Mouse (Mus musculus) MEL (cell line): ENCODE data around the gene Snapc2. TPM values are rescaled to one million over a fixed set of nuclear protein-coding genes. Genes with fewer than 3 reads are reported as not detected.

Experiments used
- DNase-seq: peaks from one replicate; pipeline ENCODE4 v3.0.0; 2011; ENCODE audit warnings: low read depth, low spot score
- H3K27ac ChIP-seq: 2 replicates; pipeline ENCODE4 v1.5.1; 2012; ENCODE audit warnings: low read depth, mild to moderate bottlenecking, control low read depth, low read length, moderate library complexity; ENCODE audit not compliant: control insufficient read depth
- H3K27me3 ChIP-seq, 2 experiments: fragments of 150-350 bp in 1 of 2; sonication (generic) in 1 of 2; 2 replicates each; pipeline ENCODE4 v1.6.1; 2012; ENCODE audit warnings: low read length in 2 of 2, mild to moderate bottlenecking in 2 of 2, improper control_type of control experiment in 1 of 2, moderate library complexity in 1 of 2; ENCODE audit not compliant: insufficient read depth in 2 of 2, control insufficient read depth in 1 of 2
- H3K36me3 ChIP-seq, 2 experiments: 2 replicates each; pipeline ENCODE4 v1.6.1; 2012 to 2014; ENCODE audit warnings: low read length in 2 of 2, improper control_type of control experiment in 1 of 2, inconsistent platforms in 1 of 2, mild to moderate bottlenecking in 1 of 2; ENCODE audit not compliant: insufficient read depth in 2 of 2, control insufficient read depth in 1 of 2
- H3K4me1 ChIP-seq, 2 experiments: fragments of 150-350 bp in 1 of 2; sonication (generic) in 1 of 2; 2 replicates each; pipeline ENCODE4 v1.6.1; 2012; ENCODE audit warnings: low read length in 2 of 2, improper control_type of control experiment in 1 of 2, mild to moderate bottlenecking in 1 of 2; ENCODE audit not compliant: insufficient read depth in 2 of 2, control insufficient read depth in 1 of 2
- H3K4me3 ChIP-seq, 2 experiments: fragments of 150-350 bp in 1 of 2; sonication (generic) in 1 of 2; 2 replicates each; pipeline ENCODE4 v1.5.1; 2012; ENCODE audit warnings: low read depth in 2 of 2, low read length in 2 of 2, mild to moderate bottlenecking in 2 of 2, moderate library complexity in 2 of 2, control low read depth in 1 of 2, improper control_type of control experiment in 1 of 2; ENCODE audit not compliant: control insufficient read depth in 1 of 2, insufficient read depth in 1 of 2
- H3K79me2 ChIP-seq: 2 replicates; pipeline ENCODE4 v1.6.1; 2012; ENCODE audit warnings: mild to moderate bottlenecking, low read length, moderate library complexity; ENCODE audit not compliant: control insufficient read depth, poor library complexity, insufficient read depth
- H3K9ac ChIP-seq: 2 replicates; pipeline ENCODE4 v1.6.1; 2012; ENCODE audit warnings: low read depth, mild to moderate bottlenecking, control low read depth, low read length, moderate library complexity; ENCODE audit not compliant: control insufficient read depth, poor library complexity, severe bottlenecking
- H3K9me3 ChIP-seq: fragments of 150-350 bp; sonication (generic); replicated peaks from 2 replicates; pipeline ENCODE4 v1.6.1; 2012; ENCODE audit warnings: mild to moderate bottlenecking, low read length, improper control_type of control experiment, moderate library complexity; ENCODE audit not compliant: insufficient read depth
- BHLHE40 ChIP-seq: IDR thresholded peaks from 2 replicates; pipeline ENCODE4 v1.6.1; 2012; ENCODE audit warnings: low read depth, mild to moderate bottlenecking, inconsistent platforms, low read length, improper control_type of control experiment, borderline replicate concordance
- CHD1 ChIP-seq: IDR thresholded peaks from 2 replicates; pipeline ENCODE4 v1.6.1; 2012; ENCODE audit warnings: low read depth, mild to moderate bottlenecking, inconsistent platforms, low read length, improper control_type of control experiment
- ELF1 ChIP-seq: IDR thresholded peaks from 2 replicates; pipeline ENCODE4 v1.6.1; 2014; ENCODE audit warnings: low read depth, mild to moderate bottlenecking, inconsistent platforms, low read length, improper control_type of control experiment, moderate library complexity
- ETS1 ChIP-seq: IDR thresholded peaks from 2 replicates; pipeline ENCODE4 v1.6.1; 2012; ENCODE audit warnings: low read depth, mild to moderate bottlenecking, inconsistent platforms, low read length, improper control_type of control experiment, moderate library complexity
- GABPA ChIP-seq: IDR thresholded peaks from 2 replicates; pipeline ENCODE4 v1.6.1; 2012; ENCODE audit warnings: low read depth, mild to moderate bottlenecking, inconsistent platforms, low read length, improper control_type of control experiment, moderate library complexity
- GATA1 ChIP-seq: IDR thresholded peaks from 2 replicates; pipeline ENCODE4 v1.6.1; 2011; ENCODE audit warnings: low read depth, low read length, improper control_type of control experiment
- JUND ChIP-seq: IDR thresholded peaks from 2 replicates; pipeline ENCODE4 v1.6.1; 2011; ENCODE audit warnings: low read depth, mild to moderate bottlenecking, improper control_type of control experiment, low read length
- KAT2A ChIP-seq: conservative IDR thresholded peaks from 2 replicates; pipeline ENCODE4 v1.6.1; 2012; ENCODE audit warnings: low read depth, low read length, improper control_type of control experiment, inconsistent platforms
- MAX ChIP-seq: IDR thresholded peaks from 2 replicates; pipeline ENCODE4 v1.6.1; 2011; ENCODE audit warnings: low read length, improper control_type of control experiment
- POLR2AphosphoS2 ChIP-seq: IDR thresholded peaks from 2 replicates; pipeline ENCODE4 v1.6.1; 2011; ENCODE audit warnings: low read length, improper control_type of control experiment
- UBTF ChIP-seq: IDR thresholded peaks from 2 replicates; pipeline ENCODE4 v1.6.1; 2012; ENCODE audit warnings: low read depth, mild to moderate bottlenecking, inconsistent platforms, low read length, improper control_type of control experiment, moderate library complexity, borderline replicate concordance; ENCODE audit not compliant: insufficient read depth
- USF1 ChIP-seq: IDR thresholded peaks from 2 replicates; pipeline ENCODE4 v1.6.1; 2014; ENCODE audit warnings: low read depth, mild to moderate bottlenecking, inconsistent platforms, low read length, improper control_type of control experiment, moderate library complexity
- USF2 ChIP-seq, 2 experiments: IDR thresholded peaks; 2 replicates each; pipeline ENCODE4 v1.6.1; 2011 to 2012; ENCODE audit warnings: improper control_type of control experiment in 2 of 2, low read length in 2 of 2, borderline replicate concordance in 1 of 2, inconsistent platforms in 1 of 2, low read depth in 1 of 2, mild to moderate bottlenecking in 1 of 2; ENCODE audit not compliant: insufficient read depth in 1 of 2
- ZMIZ1 ChIP-seq: IDR thresholded peaks from 2 replicates; pipeline ENCODE4 v1.6.1; 2012; ENCODE audit warnings: low read depth, mild to moderate bottlenecking, inconsistent platforms, low read length, improper control_type of control experiment, moderate library complexity
- ZNF384 ChIP-seq: IDR thresholded peaks from 2 replicates; pipeline ENCODE4 v1.6.1; 2012; ENCODE audit warnings: low read depth, mild to moderate bottlenecking, inconsistent platforms, low read length, improper control_type of control experiment
- polyA plus RNA-seq, 2 experiments: library from polyadenylated mRNA; stranded (reverse) in 1 of 2; unstranded in 1 of 2; fragments of >175 nt in 1 of 2; fragments of >200 nt in 1 of 2; gene quantifications; 2 replicates each; pipeline versions ENCODE4 v1.2.1 to v1.2.4; 2012; ENCODE audit warnings: low replicate concordance in 2 of 2, low read depth in 1 of 2; ENCODE audit not compliant: insufficient read length in 2 of 2, insufficient read depth in 1 of 2, missing spikeins in 1 of 2
- total RNA-seq: library from RNA; depleted of rRNA; stranded (reverse); fragments of 300-350 nt; gene quantifications from 2 replicates; pipeline ENCODE4 v1.2.3, GENCODE M21; 2012

Snapc2 gene
- total and polyA plus RNA-seq, 3 experiments: 24.2 to 46.2 TPM; not detected in 1

GRCm38 (mm10) chr8:4226739-4227347, 26.0 kb upstream of the Snapc2 start, which contains the start of gene Lrrc8e:
Gene Lrrc8e (plus strand): TSS chr8:4226827.
- Histone ChIP-seq H3K27me3 (no peaks in the 10 kb centered on the region; a peak in 1 of 4 replicates), H3K79me2 (no peaks in the 10 kb centered on the region), H3K27ac (no peak within 1 kb of the TSS), H3K9me3 (no peaks in the 10 kb centered on the region), H3K4me3 (peak within 1 kb of the TSS; percentile 26 to 57), H3K9ac (peak within 1 kb of the TSS; percentile 36), H3K36me3 (peaks cover 0 to 7% of the 10 kb centered on the region in 2 experiments; a peak in 2 of 4 replicates), H3K4me1 (peaks cover 6 to 28% of the 10 kb centered on the region in 2 experiments)
- TF ChIP-seq ELF1 (no peak), KAT2A (no peak), CHD1 (no peak), ZMIZ1 (no peak), USF2 (IDR thresholded peaks at IDR 0.05; ENCODE audit: borderline replicate concordance in 1 of 2, insufficient read depth in 1 of 2, low read depth in 1 of 2, low read length in 2 of 2) (no peak), GABPA (no peak), POLR2AphosphoS2 (no peak)
- peak; percentile 35 for DNase-seq

DNA sequence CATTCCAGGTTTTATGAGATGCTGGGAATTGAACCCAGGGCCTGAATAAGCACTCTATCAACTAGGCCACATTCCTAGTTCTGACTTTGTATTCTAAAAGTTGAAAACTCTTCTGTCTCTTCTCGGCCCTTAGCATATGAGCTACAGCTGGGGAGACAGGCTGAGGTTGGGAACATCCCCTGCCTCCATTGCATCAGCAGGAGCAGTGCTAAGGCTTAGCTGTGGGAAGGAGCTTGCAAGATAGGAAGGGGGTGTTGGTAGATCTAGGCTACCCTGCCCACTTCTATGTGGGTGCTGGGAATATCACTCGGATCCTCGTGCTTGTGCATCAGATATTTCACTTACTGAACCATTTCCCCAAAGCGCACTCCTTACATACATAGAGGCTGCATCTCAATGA, 25.0 kb upstream of the Snapc2 start:
- Histone ChIP-seq H3K4me3 (no peak overlapping the region), H3K27ac (no peak overlapping the region), H3K79me2 (no peaks in the 10 kb centered on the region), H3K36me3 (no peaks in the 10 kb centered on the region; a peak in 2 of 4 replicates), H3K9me3 (no peaks in the 10 kb centered on the region), H3K9ac (no peak overlapping the region), H3K27me3 (no peaks in the 10 kb centered on the region; a peak in 1 of 4 replicates), H3K4me1 (peaks cover 0 to 24% of the 10 kb centered on the region in 2 experiments; a peak in 3 of 4 replicates)
- no peak for TF ChIP-seq MAX
- TF ChIP-seq UBTF: no peak
- TF ChIP-seq ZNF384: no peak
- no peak for TF ChIP-seq ETS1
- TF ChIP-seq JUND: no peak
- no peak for TF ChIP-seq ZMIZ1
- no peak for TF ChIP-seq GATA1
- TF ChIP-seq USF1: no peak
- no peak for TF ChIP-seq BHLHE40
- no peak for TF ChIP-seq KAT2A
- DNase-seq: no peak
